Mouse (Mus musculus) ES-Bruce4 (cell line): ENCODE data around the gene Ugt1a5.

ENCODE experiments used
- CTCF ChIP-seq: IDR thresholded peaks from one replicate; pipeline ENCODE4 v1.8.1; 2011; ENCODE audit warnings: low read depth, low read length
- EP300 ChIP-seq: IDR thresholded peaks from 2 replicates; pipeline ENCODE4 v1.6.1; 2011; ENCODE audit warnings: low read depth, low read length; ENCODE audit not compliant: insufficient read depth
- POLR2A ChIP-seq: IDR thresholded peaks from one replicate; pipeline ENCODE4 v1.8.1; 2011; ENCODE audit warnings: low read length; ENCODE audit not compliant: insufficient read depth

GRCm38 (mm10) chr1:88256886-88257663 is 91.3 kb downstream of the Ugt1a5 start:
- TF ChIP-seq CTCF (no peak), POLR2A (no peak), EP300 (no peak)
